Mouse (Mus musculus) liver, postnatal 0 days (tissue): ENCODE measurements around the gene Brinp3. TPM values are rescaled to one million over a fixed set of nuclear protein-coding genes. Genes with fewer than 3 reads are reported as not detected.

Experiments used
- ATAC-seq: fragments of 200-750 bp; cut with Nextera tagmentation; 2 replicates; pipeline ENCODE4 v1.8.0; 2017; ENCODE audit warnings: mild to moderate bottlenecking, moderate library complexity
- DNase-seq: peaks from one replicate; pipeline ENCODE4 v3.0.0-alpha.2; 2016
- H3K27ac ChIP-seq: fragments of 300-500 bp; sonication (generic); 2 replicates; pipeline ENCODE4 v1.5.1; 2014; ENCODE audit warnings: antibody characterized with exemption, moderate library complexity, mild to moderate bottlenecking, low read depth
- H3K27me3 ChIP-seq: fragments of 300-500 bp; sonication (generic); 2 replicates; pipeline ENCODE4 v1.6.1; 2014; ENCODE audit warnings: low read length, control low read depth, mixed read lengths; ENCODE audit not compliant: insufficient read depth
- H3K36me3 ChIP-seq: fragments of 300-500 bp; sonication (generic); replicated peaks from 2 replicates; pipeline ENCODE4 v1.6.1; 2014; ENCODE audit warnings: mild to moderate bottlenecking, control low read depth, low read length, moderate library complexity, mixed read lengths; ENCODE audit not compliant: insufficient read depth
- H3K4me1 ChIP-seq: fragments of 300-500 bp; sonication (generic); 2 replicates; pipeline ENCODE4 v1.6.1; 2014; ENCODE audit warnings: antibody characterized with exemption, mild to moderate bottlenecking, control low read depth; ENCODE audit not compliant: insufficient read depth
- H3K4me2 ChIP-seq: fragments of 300-500 bp; sonication (generic); 2 replicates; pipeline ENCODE4 v1.6.1; 2014; ENCODE audit warnings: low read depth, mild to moderate bottlenecking, low read length, moderate library complexity, mixed read lengths
- H3K4me3 ChIP-seq: fragments of 300-500 bp; sonication (generic); 2 replicates; pipeline ENCODE4 v1.5.1; 2014; ENCODE audit warnings: low read depth, low read length
- H3K9ac ChIP-seq: fragments of 300-500 bp; sonication (generic); replicated peaks from 2 replicates; pipeline ENCODE4 v1.6.1; 2014; ENCODE audit warnings: mild to moderate bottlenecking, moderate library complexity
- H3K9me3 ChIP-seq: fragments of 300-500 bp; sonication (generic); 2 replicates; pipeline ENCODE4 v1.6.1; 2016; ENCODE audit warnings: mild to moderate bottlenecking, control low read depth, low read length, mixed read lengths
- CTCF ChIP-seq: sonication (generic); IDR thresholded peaks from 2 replicates; pipeline ENCODE4 v1.5.1; 2016; ENCODE audit warnings: antibody characterized with exemption, low read depth
- EP300 ChIP-seq: IDR thresholded peaks from 2 replicates; pipeline ENCODE4 v1.6.1; 2016; ENCODE audit warnings: antibody characterized with exemption, low read depth, mild to moderate bottlenecking
- WGBS: fragments of 180-500 bp; shearing (Covaris S2); extraction: QIAGEN DNeasy Blood & Tissue Kit; methylation state at CpG from one replicate; pipeline ENCODE4 v1.1.7; 2014; ENCODE audit not compliant: insufficient replicate concordance; 5-methylcytosine and 5-hydroxymethylcytosine counted together
- polyA plus RNA-seq: library from polyadenylated mRNA; unstranded; fragments of >200 nt; fragmentation: Nextera tagmentation; extraction: Ambion mirVana; gene quantifications from 2 replicates; pipeline ENCODE4 v1.2.1, GENCODE M21; 2015

Gene Brinp3
- polyA plus RNA-seq, 1 experiment from 2014 or later: not detected

GRCm38 (mm10) chr1:146515377-146515776 lies 20.8 kb downstream of the Brinp3 start:
- Histone ChIP-seq H3K4me1 (no peaks in the 10 kb centered on the region), H3K4me3 (no peak overlapping the region), H3K36me3 (no peaks in the 10 kb centered on the region), H3K9ac (no peak overlapping the region), H3K27me3 (no peaks in the 10 kb centered on the region), H3K27ac (no peak overlapping the region), H3K9me3 (no peaks in the 10 kb centered on the region), H3K4me2 (no peak overlapping the region)
- no peak for DNase-seq
- ATAC-seq: no peak
- 65% methylated on average over 2 of the region's 2 CpGs for WGBS
- TF ChIP-seq CTCF (no peak), EP300 (no peak)

- no peak overlapping the region for H3K27ac ChIP-seq
- TF ChIP-seq EP300 (no peak), CTCF (no peak)
- DNase-seq (no peak), ATAC-seq (no peak)
- H3K36me3 ChIP-seq: no peaks in the 10 kb centered on the region
- H3K4me1 ChIP-seq: no peaks in the 10 kb centered on the region
- no peak overlapping the region for H3K9ac ChIP-seq
- no peak overlapping the region for H3K4me3 ChIP-seq
- H3K4me2 ChIP-seq: no peak overlapping the region
- WGBS: 71% methylated on average over 11 of the region's 11 CpGs
- H3K9me3 ChIP-seq: no peaks in the 10 kb centered on the region
- H3K27me3 ChIP-seq: no peaks in the 10 kb centered on the region
Measured at GRCm38 (mm10) chr1:146523727-146524573, 29.4 kb downstream of the Brinp3 start.

GRCm38 (mm10) chr1:146528572-146528971 lies 34.0 kb downstream of the Brinp3 start:
- no peaks in the 10 kb centered on the region for H3K4me1 ChIP-seq
- H3K4me3 ChIP-seq: no peak overlapping the region
- H3K9ac ChIP-seq: no peak overlapping the region
- ATAC-seq (no peak), DNase-seq (no peak)
- H3K27me3 ChIP-seq: no peaks in the 10 kb centered on the region
- H3K9me3 ChIP-seq: no peaks in the 10 kb centered on the region
- no peak for TF ChIP-seq CTCF
- no peak overlapping the region for H3K27ac ChIP-seq
- no peak overlapping the region for H3K4me2 ChIP-seq
- H3K36me3 ChIP-seq: no peaks in the 10 kb centered on the region

GRCm38 (mm10) chr1:146546847-146547428 lies 52.4 kb downstream of the Brinp3 start:
- TF ChIP-seq EP300 (no peak), CTCF (no peak)
- no peaks in the 10 kb centered on the region for H3K36me3 ChIP-seq
- H3K9ac ChIP-seq: no peak overlapping the region
- ATAC-seq (no peak), DNase-seq (no peak)
- H3K27me3 ChIP-seq: no peaks in the 10 kb centered on the region
- H3K4me2 ChIP-seq: no peak overlapping the region
- no peaks in the 10 kb centered on the region for H3K4me1 ChIP-seq
- H3K27ac ChIP-seq: no peak overlapping the region
- no peaks in the 10 kb centered on the region for H3K9me3 ChIP-seq
- WGBS: 77% methylated on average over 2 of the region's 2 CpGs
- H3K4me3 ChIP-seq: no peak overlapping the region

- no peak for ATAC-seq
- Histone ChIP-seq H3K9ac (no peak overlapping the region), H3K27me3 (no peaks in the 10 kb centered on the region), H3K4me3 (no peak overlapping the region), H3K27ac (no peak overlapping the region), H3K4me2 (no peak overlapping the region), H3K36me3 (no peaks in the 10 kb centered on the region), H3K9me3 (no peaks in the 10 kb centered on the region), H3K4me1 (no peaks in the 10 kb centered on the region)
- TF ChIP-seq CTCF (no peak), EP300 (no peak)
- no peak for DNase-seq
Measured at GRCm38 (mm10) chr1:146556982-146557381, 62.4 kb downstream of the Brinp3 start.

- TF ChIP-seq CTCF (no peak), EP300 (no peak)
- ATAC-seq: no peak
- H3K36me3 ChIP-seq: no peaks in the 10 kb centered on the region
- H3K4me1 ChIP-seq: no peaks in the 10 kb centered on the region
- DNase-seq: no peak
- H3K4me3 ChIP-seq: no peak overlapping the region
- no peak overlapping the region for H3K4me2 ChIP-seq
- 72% methylated on average over 3 of the region's 3 CpGs for WGBS
- no peak overlapping the region for H3K9ac ChIP-seq
- H3K27ac ChIP-seq: no peak overlapping the region
- no peaks in the 10 kb centered on the region for H3K27me3 ChIP-seq
- no peaks in the 10 kb centered on the region for H3K9me3 ChIP-seq
Measured at GRCm38 (mm10) chr1:146562144-146562543, 67.6 kb downstream of the Brinp3 start.
